Mouse (Mus musculus) heart, adult 2 months (tissue): ENCODE data around the gene Dnajc8.

Source experiments
- CTCF ChIP-seq: fragments of 200-600 bp; IDR thresholded peaks from 2 replicates; pipeline ENCODE4 v1.8.1; 2022; ENCODE audit warnings: antibody characterized with exemption, mild to moderate bottlenecking, moderate library complexity
- EP300 ChIP-seq: fragments of 200-500 bp; IDR thresholded peaks from 2 replicates; pipeline ENCODE4 v1.6.1; 2011; ENCODE audit warnings: low read depth, low read length, control low read depth; ENCODE audit not compliant: insufficient read depth
- POLR2A ChIP-seq: fragments of 200-500 bp; IDR thresholded peaks from 2 replicates; pipeline ENCODE4 v1.6.1; 2011; ENCODE audit warnings: mild to moderate bottlenecking, low read depth, low read length, control low read depth; ENCODE audit not compliant: insufficient read depth

DNA sequence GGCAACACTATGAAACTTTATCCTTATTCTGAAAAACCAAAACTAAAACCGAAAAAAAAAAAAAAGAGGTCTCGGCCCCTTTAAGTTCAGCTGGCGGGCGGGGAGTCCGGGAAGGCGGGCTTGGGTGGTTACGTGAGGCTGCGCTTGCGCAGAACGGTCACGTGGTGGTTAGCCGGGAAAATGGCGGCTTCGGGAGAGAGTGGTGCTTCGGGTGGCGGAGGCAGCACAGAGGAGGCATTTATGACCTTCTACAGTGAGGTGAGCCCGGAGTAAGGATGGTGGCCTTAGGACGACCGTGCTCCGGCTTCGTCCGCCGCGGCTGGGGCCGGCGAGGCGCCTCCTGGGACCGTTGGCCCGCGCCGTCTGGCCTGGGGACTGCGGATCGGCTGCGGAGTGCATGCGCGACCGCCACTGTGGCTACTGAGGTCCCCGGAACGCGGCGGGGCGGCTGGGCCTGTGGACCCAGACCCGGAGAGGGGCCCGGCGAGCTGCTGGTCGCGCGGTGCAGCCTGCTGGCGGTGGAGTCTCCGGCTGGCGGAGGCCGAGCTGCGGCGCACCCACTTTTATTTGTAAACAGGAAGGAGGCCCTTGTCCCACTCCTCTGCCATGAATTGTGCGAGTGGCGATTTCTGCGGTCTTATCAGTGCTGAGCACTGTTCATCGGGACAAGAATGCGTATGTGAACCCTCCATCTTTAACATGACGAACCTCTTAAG lies at the start of gene Dnajc8:
- TF ChIP-seq CTCF, result no peak
- TF ChIP-seq POLR2A, result peak; percentile 89
- peak; percentile 58; the same call in 1 of the 2 replicates for TF ChIP-seq EP300
